Mouse (Mus musculus) CH12.LX (cell line): Measurements from ENCODE around the gene Cacna1c. TPM values are rescaled to one million over a fixed set of nuclear protein-coding genes. Genes with fewer than 3 reads are reported as not detected.

Source experiments
- DNase-seq: peaks from one replicate; pipeline ENCODE4 v3.0.0-alpha.2; 2013; ENCODE audit errors: extremely low read depth
- H3K27ac ChIP-seq: 2 replicates; pipeline ENCODE4 v1.5.1; 2012; ENCODE audit warnings: low read depth, mild to moderate bottlenecking, control low read depth, moderate library complexity; ENCODE audit not compliant: insufficient read depth
- H3K27me3 ChIP-seq: replicated peaks from 2 replicates; pipeline ENCODE3; 2012; ENCODE audit warnings: inconsistent platforms
- H3K36me3 ChIP-seq, 2 experiments: replicated peaks in 1 of 2; 2 replicates each; pipeline versions ENCODE3 to v1.6.1; 2012; ENCODE audit warnings: inconsistent platforms in 1 of 2, low read length in 1 of 2, mild to moderate bottlenecking in 1 of 2, mixed read lengths in 1 of 2, moderate library complexity in 1 of 2; ENCODE audit not compliant: control insufficient read depth in 1 of 2, insufficient read depth in 1 of 2
- H3K4me1 ChIP-seq, 2 experiments: 2 replicates each; pipeline ENCODE4 v1.6.1; 2012; ENCODE audit warnings: inconsistent platforms in 1 of 2, moderate library complexity in 1 of 2; ENCODE audit not compliant: insufficient read depth in 2 of 2, control insufficient read depth in 1 of 2
- H3K4me2 ChIP-seq: 2 replicates; pipeline ENCODE4 v1.6.1; 2012; ENCODE audit warnings: low read depth, mild to moderate bottlenecking, control low read depth; ENCODE audit not compliant: poor library complexity, insufficient read depth, severe bottlenecking
- H3K4me3 ChIP-seq, 3 experiments: fragments of 150-350 bp in 1 of 3; sonication (generic) in 1 of 3; replicated peaks in 1 of 3; 2 replicates each; pipeline versions ENCODE3 to v1.5.1; 2011 to 2012; ENCODE audit warnings: low read depth in 2 of 3, low read length in 2 of 3, mild to moderate bottlenecking in 2 of 3, moderate library complexity in 2 of 3, control low read depth in 1 of 3, improper control_type of control experiment in 1 of 3, inconsistent platforms in 1 of 3, mixed read lengths in 1 of 3; ENCODE audit not compliant: poor library complexity in 1 of 3
- H3K79me2 ChIP-seq: replicated peaks from 2 replicates; pipeline ENCODE4 v1.6.1; 2012; ENCODE audit warnings: mild to moderate bottlenecking, moderate library complexity; ENCODE audit not compliant: control insufficient read depth, poor library complexity, insufficient read depth, severe bottlenecking; ENCODE audit errors: extremely low read depth
- H3K9ac ChIP-seq: 2 replicates; pipeline ENCODE4 v1.6.1; 2012; ENCODE audit warnings: low read depth, mild to moderate bottlenecking, control low read depth, moderate library complexity; ENCODE audit not compliant: insufficient read depth
- H3K9me3 ChIP-seq: replicated peaks from 2 replicates; pipeline ENCODE3; 2012; ENCODE audit warnings: low read length, inconsistent platforms, mixed read lengths
- CHD2 ChIP-seq: IDR thresholded peaks from 2 replicates; pipeline ENCODE4 v1.6.1; 2011; ENCODE audit warnings: low read length, improper control_type of control experiment
- CTCF ChIP-seq, 2 experiments: IDR thresholded peaks in 1 of 2; conservative IDR thresholded peaks in 1 of 2; 2 replicates each; pipeline ENCODE4 v1.5.1; 2011 to 2012; ENCODE audit warnings: low read depth in 2 of 2, low read length in 2 of 2, improper control_type of control experiment in 1 of 2, inconsistent platforms in 1 of 2, mild to moderate bottlenecking in 1 of 2, moderate library complexity in 1 of 2
- ELF1 ChIP-seq: IDR thresholded peaks from 2 replicates; pipeline ENCODE4 v1.6.1; 2014; ENCODE audit warnings: low read depth, mild to moderate bottlenecking, inconsistent platforms, low read length, improper control_type of control experiment
- EP300 ChIP-seq: IDR thresholded peaks from 2 replicates; pipeline ENCODE4 v1.6.1; 2011; ENCODE audit warnings: low read length, improper control_type of control experiment
- HCFC1 ChIP-seq: IDR thresholded peaks from 2 replicates; pipeline ENCODE4 v1.6.1; 2012; ENCODE audit warnings: low read depth, mild to moderate bottlenecking, inconsistent platforms, low read length, improper control_type of control experiment
- IRF4 ChIP-seq: IDR thresholded peaks from 2 replicates; pipeline ENCODE4 v1.6.1; 2014; ENCODE audit warnings: low read depth, mild to moderate bottlenecking, inconsistent platforms, low read length, improper control_type of control experiment
- JUN ChIP-seq: IDR thresholded peaks from 2 replicates; pipeline ENCODE4 v1.6.1; 2011; ENCODE audit warnings: low read depth, mild to moderate bottlenecking, low read length, improper control_type of control experiment, moderate library complexity; ENCODE audit not compliant: insufficient read depth
- JUND ChIP-seq: conservative IDR thresholded peaks from 2 replicates; pipeline ENCODE4 v1.6.1; 2011; ENCODE audit warnings: low read depth, low read length, improper control_type of control experiment
- MAFK ChIP-seq: IDR thresholded peaks from 2 replicates; pipeline ENCODE4 v1.6.1; 2011; ENCODE audit warnings: low read length, improper control_type of control experiment; ENCODE audit not compliant: insufficient replicate concordance
- MAX ChIP-seq: IDR thresholded peaks from 2 replicates; pipeline ENCODE4 v1.6.1; 2011; ENCODE audit warnings: low read length, improper control_type of control experiment
- MXI1 ChIP-seq: IDR thresholded peaks from 2 replicates; pipeline ENCODE4 v1.6.1; 2011; ENCODE audit warnings: mild to moderate bottlenecking, low read depth, low read length, improper control_type of control experiment
- MYC ChIP-seq: IDR thresholded peaks from 2 replicates; pipeline ENCODE4 v1.6.1; 2011; ENCODE audit warnings: low read depth, mild to moderate bottlenecking, improper control_type of control experiment, low read length
- NELFE ChIP-seq: IDR thresholded peaks from 2 replicates; pipeline ENCODE4 v1.6.1; 2011; ENCODE audit warnings: low read depth, low read length, improper control_type of control experiment
- NRF1 ChIP-seq: IDR thresholded peaks from 2 replicates; pipeline ENCODE4 v1.6.1; 2014; ENCODE audit warnings: low read depth, mild to moderate bottlenecking, inconsistent platforms, low read length, improper control_type of control experiment, moderate library complexity
- PAX5 ChIP-seq: IDR thresholded peaks from 2 replicates; pipeline ENCODE4 v1.6.1; 2012; ENCODE audit warnings: low read length, inconsistent platforms, mixed read lengths
- RAD21 ChIP-seq: IDR thresholded peaks from 2 replicates; pipeline ENCODE4 v1.6.1; 2011; ENCODE audit warnings: low read depth, mild to moderate bottlenecking, low read length, improper control_type of control experiment, moderate library complexity
- RCOR1 ChIP-seq: conservative IDR thresholded peaks from 2 replicates; pipeline ENCODE4 v1.6.1; 2012; ENCODE audit warnings: low read depth, mild to moderate bottlenecking, inconsistent platforms, low read length, improper control_type of control experiment
- SIN3A ChIP-seq: IDR thresholded peaks from 2 replicates; pipeline ENCODE4 v1.6.1; 2012; ENCODE audit warnings: low read length, improper control_type of control experiment, inconsistent platforms
- SMC3 ChIP-seq: IDR thresholded peaks from 2 replicates; pipeline ENCODE4 v1.6.1; 2011; ENCODE audit warnings: low read depth, low read length, improper control_type of control experiment
- TBP ChIP-seq: conservative IDR thresholded peaks from 2 replicates; pipeline ENCODE4 v1.6.1; 2011; ENCODE audit warnings: low read depth, low read length, improper control_type of control experiment
- TCF12 ChIP-seq: IDR thresholded peaks from 2 replicates; pipeline ENCODE4 v1.6.1; 2014; ENCODE audit warnings: low read depth, mild to moderate bottlenecking, inconsistent platforms, low read length, improper control_type of control experiment
- UBTF ChIP-seq: IDR thresholded peaks from 2 replicates; pipeline ENCODE4 v1.6.1; 2012; ENCODE audit warnings: low read depth, mild to moderate bottlenecking, inconsistent platforms, low read length, improper control_type of control experiment, moderate library complexity
- USF2 ChIP-seq: conservative IDR thresholded peaks from 2 replicates; pipeline ENCODE4 v1.6.1; 2011; ENCODE audit warnings: low read depth, low read length, improper control_type of control experiment
- ZNF384 ChIP-seq: IDR thresholded peaks from 2 replicates; pipeline ENCODE4 v1.6.1; 2012; ENCODE audit warnings: low read depth, low read length, improper control_type of control experiment, inconsistent platforms
- dilution Hi-C: fragments of 300-500 bp; cut with MboI; formaldehyde crosslinking; loops from 2 replicates; pipeline ENCODE4 v1.14.3; 2020; ENCODE audit warnings: low sequenced_read_pairs; ENCODE audit not compliant: extremely low pct_unique_long_range_greater_than_20kb, extremely low pct_ligation_motif_present
- in situ Hi-C: fragments of 300-500 bp; cut with MboI; formaldehyde crosslinking; loops from 3 replicates; pipeline ENCODE4 v1.14.3; 2019; ENCODE audit warnings: low sequenced_read_pairs, low pct_ligation_motif_present, low pct_unique_long_range_greater_than_20kb, mixed read lengths
- polyA plus RNA-seq: library from polyadenylated mRNA; unstranded; fragments of >175 nt; gene quantifications from 2 replicates; pipeline ENCODE4 v1.2.1, GENCODE M21; 2012; ENCODE audit warnings: low read depth; ENCODE audit not compliant: insufficient read length
- total RNA-seq, 2 experiments: library from RNA; depleted of rRNA; stranded (reverse); fragments of 300-350 nt in 1 of 2; fragments of >200 nt in 1 of 2; gene quantifications; 2 replicates each; pipeline ENCODE4 v1.2.3; 2012 to 2014

The Cacna1c gene
- total and polyA plus RNA-seq, 3 experiments = 0.04 TPM; not detected in 2

GRCm38 (mm10) chr6:119183781-119184180 lies 12.4 kb downstream of the Cacna1c start:
- Histone ChIP-seq H3K4me3 (no peak overlapping the region), H3K36me3 (peaks cover 4 to 11% of the 10 kb centered on the region in 2 experiments), H3K4me1 (peaks cover 6 to 11% of the 10 kb centered on the region in 2 experiments), H3K27me3 (no peaks in the 10 kb centered on the region), H3K4me2 (no peak overlapping the region), H3K79me2 (no peaks in the 10 kb centered on the region), H3K9me3 (no peaks in the 10 kb centered on the region), H3K9ac (no peak overlapping the region), H3K27ac (no peak overlapping the region)
- in situ Hi-C loops = no loop called here
- dilution Hi-C loops = no loop called here
- TF ChIP-seq TBP (no peak), USF2 (no peak), SIN3A (no peak), EP300 (no peak), IRF4 (no peak), MXI1 (no peak), CHD2 (no peak), RAD21 (no peak), SMC3 (no peak), CTCF (conservative IDR thresholded peaks at IDR 0.05 in 1 of 2, IDR thresholded peaks at IDR 0.05 in 1 of 2; ENCODE audit: low read depth in 2 of 2, low read length in 2 of 2) (no peak)
- DNase-seq = no peak

- no peak overlapping the region for H3K27ac ChIP-seq
- no peaks in the 10 kb centered on the region for H3K79me2 ChIP-seq
- TF ChIP-seq JUND (no peak), ZNF384 (no peak), CHD2 (no peak), MAX (no peak), TBP (no peak), ELF1 (no peak), SMC3 (no peak), MAFK (no peak), CTCF (conservative IDR thresholded peaks at IDR 0.05 in 1 of 2, IDR thresholded peaks at IDR 0.05 in 1 of 2; ENCODE audit: low read depth in 2 of 2, low read length in 2 of 2) (no peak), MYC (no peak), RCOR1 (no peak), UBTF (no peak), JUN (no peak), TCF12 (no peak), PAX5 (no peak), NELFE (no peak), HCFC1 (no peak), RAD21 (no peak), NRF1 (no peak)
- H3K9ac ChIP-seq = no peak overlapping the region
- in situ Hi-C loops = no loop called here
- dilution Hi-C loops = no loop called here
- H3K36me3 ChIP-seq = peaks cover 4 to 11% of the 10 kb centered on the region in 2 experiments
- peaks cover 6 to 16% of the 10 kb centered on the region in 2 experiments for H3K4me1 ChIP-seq
- H3K4me3 ChIP-seq = no peak overlapping the region
- no peaks in the 10 kb centered on the region for H3K27me3 ChIP-seq
- no peaks in the 10 kb centered on the region for H3K9me3 ChIP-seq
- no peak for DNase-seq
- H3K4me2 ChIP-seq = no peak overlapping the region
These were observed 14.0 kb downstream of the Cacna1c start for GRCm38 (mm10) chr6:119182211-119182610.
